Mouse (Mus musculus) small intestine, adult 2 months (tissue): ENCODE measurements around the gene Slc35f2. TPM values are rescaled to one million over a fixed set of nuclear protein-coding genes. Genes with fewer than 3 reads are reported as not detected.

Experiments
- H3K27ac ChIP-seq: fragments of 200-500 bp; 2 replicates; pipeline ENCODE4 v1.5.1; 2012; ENCODE audit warnings: low read depth, low read length, control low read depth, inconsistent platforms; ENCODE audit not compliant: insufficient read depth
- H3K27me3 ChIP-seq: fragments of 200-500 bp; 2 replicates; pipeline ENCODE4 v1.6.1; 2012; ENCODE audit warnings: mild to moderate bottlenecking, moderate library complexity, low read length, inconsistent platforms; ENCODE audit not compliant: control insufficient read depth, insufficient read depth
- H3K36me3 ChIP-seq: fragments of 200-500 bp; 2 replicates; pipeline ENCODE4 v1.6.1; 2012; ENCODE audit warnings: mild to moderate bottlenecking, low read length, control low read depth, inconsistent platforms; ENCODE audit not compliant: control insufficient read depth, insufficient read depth
- H3K4me1 ChIP-seq: fragments of 200-500 bp; 2 replicates; pipeline ENCODE4 v1.6.1; 2012; ENCODE audit warnings: low read length, inconsistent platforms, mixed read lengths; ENCODE audit not compliant: control insufficient read depth, insufficient read depth, insufficient read length
- H3K4me3 ChIP-seq: fragments of 200-500 bp; 2 replicates; pipeline ENCODE4 v1.5.1; 2012; ENCODE audit warnings: low read depth, mild to moderate bottlenecking, control low read depth, inconsistent platforms, low read length, moderate library complexity
- CTCF ChIP-seq: fragments of 200-500 bp; IDR thresholded peaks from 2 replicates; pipeline ENCODE4 v1.5.1; 2012; ENCODE audit warnings: low read depth, mild to moderate bottlenecking, control low read depth, inconsistent platforms, low read length, moderate library complexity, mixed read lengths; ENCODE audit not compliant: insufficient replicate concordance, insufficient read length; ENCODE audit errors: extremely low read depth
- POLR2A ChIP-seq: fragments of 200-500 bp; IDR thresholded peaks from 2 replicates; pipeline ENCODE4 v1.6.1; 2012; ENCODE audit warnings: low read depth, mild to moderate bottlenecking, control low read depth, inconsistent platforms, low read length, moderate library complexity
- WGBS: fragments of 180-500 bp; shearing (Covaris S2); methylation state at CpG from one replicate; pipeline ENCODE4 v1.1.7; 2018; 5-methylcytosine and 5-hydroxymethylcytosine counted together
- polyA plus RNA-seq: library from polyadenylated mRNA; depleted of rRNA; stranded (reverse); fragments of >200 nt; gene quantifications from 2 replicates; pipeline ENCODE4 v1.2.3, GENCODE M21; 2012

The Slc35f2 gene
- polyA plus RNA-seq, 1 experiment, result 30.5 TPM

GRCm38 (mm10) chr9:53795351-53795750, 24.0 kb downstream of the Slc35f2 start:
- H3K4me3 ChIP-seq, result no peak overlapping the region
- no peaks in the 10 kb centered on the region for H3K27me3 ChIP-seq
- H3K4me1 ChIP-seq, result peaks cover 13% of the 10 kb centered on the region; the same call in 1 of the 2 replicates
- no peak overlapping the region for H3K27ac ChIP-seq
- peaks cover 1% of the 10 kb centered on the region; the same call in 1 of the 2 replicates for H3K36me3 ChIP-seq
- TF ChIP-seq CTCF (no peak), POLR2A (no peak)

GRCm38 (mm10) chr9:53796386-53796785, 25.0 kb downstream of the Slc35f2 start:
- 83% methylated on average over 3 of the region's 3 CpGs for WGBS
- H3K4me1 ChIP-seq, result peaks cover 12% of the 10 kb centered on the region; the same call in 1 of the 2 replicates
- TF ChIP-seq CTCF (no peak), POLR2A (no peak)

GRCm38 (mm10) chr9:53797141-53797540, 25.8 kb downstream of the Slc35f2 start:
- Histone ChIP-seq H3K27me3 (no peaks in the 10 kb centered on the region), H3K4me1 (peaks cover 12% of the 10 kb centered on the region; the same call in 1 of the 2 replicates), H3K4me3 (no peak overlapping the region), H3K27ac (no peak overlapping the region), H3K36me3 (peaks cover 10% of the 10 kb centered on the region)
- 69% methylated on average over 2 of the region's 2 CpGs for WGBS
- no peak for TF ChIP-seq POLR2A
- no peak for TF ChIP-seq CTCF

More at GRCm38 (mm10) chr9:53796386-53796785, 25.0 kb downstream of the Slc35f2 start:
- peaks cover 7% of the 10 kb centered on the region for H3K36me3 ChIP-seq
- H3K27me3 ChIP-seq, result no peaks in the 10 kb centered on the region
- H3K4me3 ChIP-seq, result no peak overlapping the region
- H3K27ac ChIP-seq, result no peak overlapping the region

DNA sequence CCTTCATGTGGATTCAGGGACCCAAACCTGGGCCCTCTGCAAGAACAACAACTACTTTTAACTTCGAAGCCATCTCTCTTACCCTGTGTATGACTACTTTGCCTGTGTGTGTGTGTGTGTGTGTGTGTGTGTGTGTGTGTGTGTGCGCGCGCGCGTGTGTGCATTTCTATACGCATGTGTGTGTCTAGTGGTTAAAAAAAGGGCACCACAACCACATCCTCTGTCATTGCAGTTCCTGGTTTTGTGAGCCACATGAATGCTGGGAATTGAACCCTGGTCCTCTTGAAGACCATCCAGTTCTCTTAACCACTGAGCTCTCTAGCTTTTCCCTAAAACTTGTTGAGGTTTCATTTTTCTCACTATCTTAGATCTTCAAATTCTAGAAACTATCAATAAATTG, 31.6 kb downstream of the Slc35f2 start:
- TF ChIP-seq POLR2A (no peak), CTCF (no peak)
- Histone ChIP-seq H3K27ac (no peak overlapping the region), H3K27me3 (no peaks in the 10 kb centered on the region), H3K36me3 (peaks cover 22% of the 10 kb centered on the region), H3K4me3 (no peak overlapping the region), H3K4me1 (peaks cover 5% of the 10 kb centered on the region; the same call in 1 of the 2 replicates)
- WGBS, result 93% methylated on average over 7 of the region's 7 CpGs

GRCm38 (mm10) chr9:53806496-53807086, 35.3 kb downstream of the Slc35f2 start:
- H3K4me3 ChIP-seq, result no peak overlapping the region
- no peak for TF ChIP-seq CTCF
- TF ChIP-seq POLR2A, result no peak
- H3K27ac ChIP-seq, result no peak overlapping the region
- peaks cover 19% of the 10 kb centered on the region for H3K36me3 ChIP-seq
- H3K4me1 ChIP-seq, result peaks cover 2% of the 10 kb centered on the region; the same call in 1 of the 2 replicates
- no peaks in the 10 kb centered on the region for H3K27me3 ChIP-seq
- 66% methylated on average over 7 of the region's 7 CpGs for WGBS

DNA sequence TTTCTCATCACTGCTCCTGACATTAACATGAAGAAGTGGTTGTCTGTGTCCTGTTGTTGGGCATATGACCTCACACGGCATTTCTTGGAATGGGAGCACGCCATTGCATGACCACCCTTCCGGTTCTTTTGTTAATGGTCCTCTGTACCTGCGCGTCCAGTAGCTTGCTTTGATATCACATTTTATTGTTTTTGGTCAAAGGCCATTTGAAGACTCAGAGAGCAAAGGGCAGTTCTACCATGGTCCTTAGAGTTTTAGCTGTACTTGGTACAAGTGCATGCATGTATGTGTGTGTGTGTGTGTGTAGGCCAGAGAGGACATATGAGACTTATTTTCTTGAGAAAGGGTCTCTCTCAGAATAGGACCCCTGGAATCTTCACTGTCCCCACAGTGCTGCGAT, 42.1 kb downstream of the Slc35f2 start:
- 43% methylated on average over 6 of the region's 6 CpGs for WGBS
- TF ChIP-seq POLR2A, result no peak
- no peak for TF ChIP-seq CTCF
- H3K36me3 ChIP-seq, result peaks cover 23% of the 10 kb centered on the region
- H3K4me3 ChIP-seq, result no peak overlapping the region
- H3K27ac ChIP-seq, result peak overlapping the region; percentile 61; the same call in 1 of the 2 replicates
- H3K4me1 ChIP-seq, result peaks cover 8% of the 10 kb centered on the region; the same call in 1 of the 2 replicates
- H3K27me3 ChIP-seq, result no peaks in the 10 kb centered on the region

DNA sequence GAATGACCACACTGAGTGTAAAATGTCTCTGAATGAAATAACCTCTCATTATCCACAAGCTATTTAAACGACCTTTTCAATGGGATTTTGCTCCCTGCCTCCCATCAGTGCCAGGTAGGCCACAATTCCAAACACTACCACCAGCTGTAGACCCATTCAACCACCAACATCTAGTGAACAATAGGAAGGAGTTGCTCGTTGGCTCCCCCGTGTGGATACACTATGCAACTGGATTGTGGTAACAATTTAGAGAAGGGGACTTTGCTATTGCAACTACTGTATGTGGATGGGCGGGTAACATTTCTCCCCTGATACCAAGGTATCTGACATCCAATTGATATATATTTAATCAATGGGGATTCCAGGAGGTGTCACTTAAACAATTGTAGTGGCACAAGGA, 47.4 kb downstream of the Slc35f2 start:
- no peak overlapping the region for H3K4me3 ChIP-seq
- 17% methylated on average over 4 of the region's 4 CpGs for WGBS
- H3K27ac ChIP-seq, result no peak overlapping the region
- H3K4me1 ChIP-seq, result peaks cover 6% of the 10 kb centered on the region; the same call in 1 of the 2 replicates
- H3K27me3 ChIP-seq, result no peaks in the 10 kb centered on the region
- peaks cover 15% of the 10 kb centered on the region for H3K36me3 ChIP-seq
- TF ChIP-seq CTCF, result peak; percentile 47; the same call in 1 of the 2 replicates
- TF ChIP-seq POLR2A, result no peak
